Mouse (Mus musculus): ENCODE measurements at regions not wholly inside any gene's neighbourhood (a gene's known extent, or its start where the extent isn't known, plus 50 kb on each side); places are given as distances from the start of the nearest gene placed in this dataset.
"Not testable (repeated sequence)": the region's sequence is repeated elsewhere in the genome, so short reads cannot be mapped to it uniquely, and the experiment has no call there.

DNA sequence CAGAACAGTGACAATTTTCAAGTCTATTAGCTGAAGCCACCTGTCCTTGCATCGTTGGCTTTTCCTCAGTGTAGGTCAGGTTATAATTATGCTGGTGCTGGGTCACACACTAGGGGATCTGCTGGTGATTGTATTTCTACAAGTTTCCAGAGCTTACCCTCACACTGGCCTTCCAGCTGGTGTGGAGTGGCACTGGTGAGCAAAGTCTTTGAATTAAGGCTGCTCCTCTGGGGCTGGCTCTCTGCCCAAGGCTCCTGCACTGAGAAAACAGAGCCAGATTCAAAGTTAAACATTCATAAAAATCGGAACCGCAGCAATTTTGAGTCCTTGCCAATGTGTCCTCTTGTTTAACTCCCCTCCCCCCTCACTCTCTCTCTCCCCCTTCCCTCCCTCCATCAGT lies 75.7 kb upstream of the Creb5 start:
- Histone ChIP-seq H3K4me3 (ENCODE audit: low read depth, low read length) (no peak overlapping the region), H3K27me3 (ENCODE audit: control insufficient read depth, insufficient read depth, low read length) (no peaks in the 10 kb centered on the region), H3K27ac (ENCODE audit: low read depth, low read length) (no peak overlapping the region), H3K9me3 (ENCODE audit: control insufficient read depth, low read length) (no peaks in the 10 kb centered on the region), H3K9ac (replicated peaks; ENCODE audit: low read depth, low read length) (no peak overlapping the region), H3K4me2 (ENCODE audit: low read depth, low read length) (no peak overlapping the region), H3K4me1 (ENCODE audit: control insufficient read depth, insufficient read depth, low read length) (no peaks in the 10 kb centered on the region), H3K36me3 (ENCODE audit: control insufficient read depth, insufficient read depth, low read length) (no peaks in the 10 kb centered on the region)
- 46% methylated on average over 3 of the region's 3 CpGs for WGBS
- no peak for ATAC-seq (ENCODE audit: low read depth)

DNA sequence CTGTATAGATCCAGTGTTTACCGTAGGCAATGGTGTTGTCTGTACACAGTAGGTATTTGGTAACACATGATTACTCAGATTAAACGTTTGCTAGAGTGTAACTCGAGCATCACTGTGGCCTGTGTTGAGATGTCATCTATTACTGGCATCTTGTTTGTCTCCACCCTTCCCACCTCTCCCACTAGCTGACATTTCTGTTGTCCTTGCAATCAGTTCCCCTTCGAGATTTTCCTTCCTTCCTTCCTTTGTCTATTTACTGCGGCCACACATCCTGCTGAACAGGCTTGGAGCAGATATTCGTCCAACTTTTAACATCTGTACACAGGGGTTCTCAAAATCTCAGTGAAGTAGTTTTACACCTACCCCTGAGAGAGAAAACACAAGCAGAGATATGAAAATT lies 77.7 kb upstream of the Creb5 start:
- Histone ChIP-seq H3K9ac (replicated peaks; ENCODE audit: low read depth, low read length) (no peak overlapping the region), H3K36me3 (ENCODE audit: control insufficient read depth, insufficient read depth, low read length) (no peaks in the 10 kb centered on the region), H3K4me2 (ENCODE audit: low read depth, low read length) (no peak overlapping the region), H3K27ac (ENCODE audit: low read depth, low read length) (no peak overlapping the region), H3K9me3 (ENCODE audit: control insufficient read depth, low read length) (no peaks in the 10 kb centered on the region), H3K27me3 (ENCODE audit: control insufficient read depth, insufficient read depth, low read length) (no peaks in the 10 kb centered on the region), H3K4me1 (ENCODE audit: control insufficient read depth, insufficient read depth, low read length) (no peaks in the 10 kb centered on the region), H3K4me3 (ENCODE audit: low read depth, low read length) (no peak overlapping the region)
- WGBS = 74% methylated on average over 6 of the region's 6 CpGs
- ATAC-seq (ENCODE audit: low read depth) = no peak

DNA sequence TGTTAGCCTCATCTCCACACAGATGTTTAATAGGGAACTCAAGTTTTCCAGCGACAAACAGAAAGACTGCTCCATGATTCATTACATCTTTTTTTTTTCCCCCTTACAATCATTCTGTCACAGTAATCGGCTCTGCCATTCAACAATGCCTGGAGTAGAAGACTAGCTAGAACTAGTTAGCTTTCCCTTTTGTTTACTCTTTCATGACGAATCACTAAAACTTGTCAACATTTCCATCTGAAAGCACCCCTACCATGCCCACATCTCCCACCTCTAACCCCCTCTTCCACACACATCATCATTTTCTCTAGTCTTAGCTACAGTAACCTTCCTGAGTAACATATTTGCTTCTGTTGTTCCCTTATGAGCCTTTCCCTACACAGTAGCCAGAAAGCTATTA lies 78.6 kb upstream of the Creb5 start:
- H3K27ac ChIP-seq (ENCODE audit: low read depth, low read length) = no peak overlapping the region
- H3K27me3 ChIP-seq (ENCODE audit: control insufficient read depth, insufficient read depth, low read length) = no peaks in the 10 kb centered on the region
- WGBS = 26% methylated on average over 3 of the region's 3 CpGs
- H3K9ac ChIP-seq (replicated peaks; ENCODE audit: low read depth, low read length) = no peak overlapping the region
- no peaks in the 10 kb centered on the region for H3K4me1 ChIP-seq (ENCODE audit: control insufficient read depth, insufficient read depth, low read length)
- no peaks in the 10 kb centered on the region for H3K36me3 ChIP-seq (ENCODE audit: control insufficient read depth, insufficient read depth, low read length)
- H3K9me3 ChIP-seq (ENCODE audit: control insufficient read depth, low read length) = no peaks in the 10 kb centered on the region
- H3K4me2 ChIP-seq (ENCODE audit: low read depth, low read length) = no peak overlapping the region
- H3K4me3 ChIP-seq (ENCODE audit: low read depth, low read length) = no peak overlapping the region
- ATAC-seq (ENCODE audit: low read depth) = no peak

DNA sequence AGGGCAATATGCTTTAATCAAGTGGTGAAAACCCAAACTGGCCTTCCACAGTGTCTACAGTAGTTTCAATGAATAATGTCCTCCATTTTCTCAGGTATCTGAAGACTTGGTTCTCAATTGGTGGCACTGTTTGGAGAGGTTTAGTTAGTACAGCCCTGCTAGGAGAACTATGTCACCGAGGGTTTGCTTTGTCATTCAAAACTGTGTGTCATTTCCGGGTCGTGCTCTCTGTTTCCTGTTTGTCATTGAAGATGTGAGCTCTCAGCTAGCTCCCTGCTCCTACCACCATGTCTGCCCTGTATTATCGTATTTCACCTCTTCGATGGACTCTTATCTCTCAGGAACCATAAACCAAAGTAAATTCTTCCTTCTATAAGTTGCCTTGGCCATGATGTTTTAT lies 79.3 kb upstream of the Creb5 start:
- no peak overlapping the region for H3K9ac ChIP-seq (replicated peaks; ENCODE audit: low read depth, low read length)
- ATAC-seq (ENCODE audit: low read depth) = no peak
- WGBS = 86% methylated on average over 5 of the region's 5 CpGs
- no peak overlapping the region for H3K4me3 ChIP-seq (ENCODE audit: low read depth, low read length)
- H3K9me3 ChIP-seq (ENCODE audit: control insufficient read depth, low read length) = no peaks in the 10 kb centered on the region
- no peak overlapping the region for H3K4me2 ChIP-seq (ENCODE audit: low read depth, low read length)
- H3K27ac ChIP-seq (ENCODE audit: low read depth, low read length) = no peak overlapping the region
- H3K4me1 ChIP-seq (ENCODE audit: control insufficient read depth, insufficient read depth, low read length) = no peaks in the 10 kb centered on the region
- no peaks in the 10 kb centered on the region for H3K36me3 ChIP-seq (ENCODE audit: control insufficient read depth, insufficient read depth, low read length)
- H3K27me3 ChIP-seq (ENCODE audit: control insufficient read depth, insufficient read depth, low read length) = no peaks in the 10 kb centered on the region

DNA sequence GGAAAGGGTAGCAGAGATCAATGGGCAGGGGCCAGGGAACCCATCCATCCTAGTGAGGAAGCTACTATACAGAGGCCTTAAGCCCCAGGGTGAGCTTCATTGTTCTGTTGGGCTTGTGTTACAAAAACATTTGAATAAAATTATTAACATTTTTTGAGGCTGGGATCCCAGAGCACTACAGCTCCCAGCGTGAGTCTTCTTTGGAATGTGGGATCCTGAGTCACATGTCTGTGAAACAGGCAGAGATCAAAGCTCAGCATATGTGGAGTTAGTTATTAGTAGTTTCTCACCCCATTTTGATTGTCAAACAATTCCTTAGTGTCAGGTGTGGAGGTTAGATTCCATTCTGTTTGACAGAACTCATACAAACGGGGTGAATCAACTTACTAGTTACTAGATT lies 79.7 kb upstream of the Creb5 start:
- Histone ChIP-seq H3K9me3 (ENCODE audit: control insufficient read depth, low read length) (no peaks in the 10 kb centered on the region), H3K4me2 (ENCODE audit: low read depth, low read length) (no peak overlapping the region), H3K9ac (replicated peaks; ENCODE audit: low read depth, low read length) (no peak overlapping the region), H3K4me1 (ENCODE audit: control insufficient read depth, insufficient read depth, low read length) (no peaks in the 10 kb centered on the region), H3K27me3 (ENCODE audit: control insufficient read depth, insufficient read depth, low read length) (no peaks in the 10 kb centered on the region), H3K36me3 (ENCODE audit: control insufficient read depth, insufficient read depth, low read length) (no peaks in the 10 kb centered on the region), H3K4me3 (ENCODE audit: low read depth, low read length) (no peak overlapping the region), H3K27ac (ENCODE audit: low read depth, low read length) (no peak overlapping the region)
- WGBS = 69% methylated on average over 2 of the region's 2 CpGs
- ATAC-seq (ENCODE audit: low read depth) = no peak

DNA sequence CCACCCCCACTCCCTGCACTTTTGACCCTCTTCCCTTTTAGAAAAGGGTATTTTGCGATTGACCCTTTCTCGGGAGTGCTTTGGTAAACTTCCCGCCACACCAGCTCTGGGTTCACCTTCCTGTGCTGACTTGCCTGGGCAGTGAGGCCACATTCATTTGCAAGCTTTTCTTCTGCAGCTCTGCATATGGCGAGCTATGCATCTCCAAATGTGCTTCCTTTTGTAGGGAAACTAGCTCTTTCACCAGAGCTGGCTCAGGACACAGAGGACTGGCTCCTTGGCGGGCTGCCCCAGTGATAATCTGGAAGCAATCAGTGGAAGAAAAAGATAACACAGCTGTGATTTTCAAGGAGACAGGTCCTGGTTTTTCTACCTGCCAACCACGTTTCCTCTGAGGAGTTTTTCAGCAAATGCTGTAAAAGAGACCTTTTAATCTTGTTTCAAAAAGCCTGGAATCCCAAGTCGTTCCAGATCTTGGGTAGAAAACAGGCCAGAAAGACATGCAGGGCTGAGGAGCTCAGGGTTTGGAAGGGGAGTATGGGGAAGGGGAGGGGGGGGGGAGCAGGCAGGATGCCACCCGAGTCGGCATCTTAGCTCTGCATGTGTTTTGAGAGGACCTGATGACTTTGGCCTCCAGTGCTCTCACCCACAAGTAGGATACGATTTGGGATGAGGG lies 85.7 kb upstream of the Creb5 start:
- no peak overlapping the region for H3K4me2 ChIP-seq (ENCODE audit: low read depth, low read length)
- no peak for ATAC-seq (ENCODE audit: low read depth)
- H3K27me3 ChIP-seq (ENCODE audit: control insufficient read depth, insufficient read depth, low read length) = no peaks in the 10 kb centered on the region
- H3K9ac ChIP-seq (replicated peaks; ENCODE audit: low read depth, low read length) = no peak overlapping the region
- no peaks in the 10 kb centered on the region for H3K9me3 ChIP-seq (ENCODE audit: control insufficient read depth, low read length)
- H3K27ac ChIP-seq (ENCODE audit: low read depth, low read length) = no peak overlapping the region
- no peaks in the 10 kb centered on the region for H3K4me1 ChIP-seq (ENCODE audit: control insufficient read depth, insufficient read depth, low read length)
- H3K36me3 ChIP-seq (ENCODE audit: control insufficient read depth, insufficient read depth, low read length) = no peaks in the 10 kb centered on the region
- H3K4me3 ChIP-seq (ENCODE audit: low read depth, low read length) = no peak overlapping the region
- 16% methylated on average over 10 of the region's 10 CpGs for WGBS

DNA sequence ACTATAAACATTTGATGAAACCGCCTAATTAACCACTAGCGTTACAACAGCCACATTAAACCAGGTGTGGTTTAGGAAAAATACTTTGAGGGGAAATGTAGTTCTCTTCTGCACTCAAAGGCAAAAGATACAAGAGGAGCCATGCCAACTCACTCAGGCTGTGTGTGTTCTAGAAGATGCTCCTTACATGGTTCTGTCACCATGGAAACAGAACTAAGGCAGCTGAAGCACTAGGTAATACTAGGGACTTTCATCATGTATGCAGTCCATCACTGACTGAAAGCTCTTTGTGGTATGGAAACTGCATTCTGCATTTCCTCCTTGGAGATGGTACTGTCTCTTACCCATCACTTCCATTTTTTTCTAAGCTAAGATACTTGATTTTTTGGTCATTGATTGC lies 87.6 kb upstream of the Creb5 start:
- 83% methylated on average over 2 of the region's 2 CpGs for WGBS

DNA sequence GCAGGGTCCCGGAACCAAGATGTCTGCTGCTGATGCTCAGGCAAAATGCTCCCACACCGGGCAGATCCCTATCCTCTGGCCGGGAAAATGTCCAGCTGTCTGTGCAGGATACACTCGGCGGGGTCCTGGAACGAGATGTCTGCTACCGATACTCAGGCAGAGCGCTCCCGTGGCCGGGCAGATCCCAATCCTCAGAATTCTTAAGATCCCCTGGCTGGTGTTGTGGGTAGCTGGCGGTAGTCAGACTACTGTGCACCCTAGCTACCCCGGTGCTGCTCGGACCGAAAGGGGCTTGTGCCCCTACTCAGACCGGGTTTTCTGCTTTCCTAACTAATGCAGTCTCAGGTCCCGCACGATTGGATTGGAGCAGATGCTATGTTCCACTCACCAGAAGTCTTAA lies 104.9 kb upstream of the Creb5 start:
- ATAC-seq (ENCODE audit: low read depth); H3K9ac ChIP-seq (replicated peaks; ENCODE audit: low read depth, low read length); H3K4me1 ChIP-seq (ENCODE audit: control insufficient read depth, insufficient read depth, low read length); H3K36me3 ChIP-seq (ENCODE audit: control insufficient read depth, insufficient read depth, low read length); H3K4me3 ChIP-seq (ENCODE audit: low read depth, low read length); H3K4me2 ChIP-seq (ENCODE audit: low read depth, low read length); H3K27ac ChIP-seq (ENCODE audit: low read depth, low read length); H3K9me3 ChIP-seq (ENCODE audit: control insufficient read depth, low read length); H3K27me3 ChIP-seq (ENCODE audit: control insufficient read depth, insufficient read depth, low read length): not testable (repeated sequence)
- WGBS = 96% methylated on average over 17 of the region's 17 CpGs

More for the DNA sequence above, 87.6 kb upstream of the Creb5 start:
- no peak overlapping the region for H3K4me3 ChIP-seq (ENCODE audit: low read depth, low read length)
- ATAC-seq (ENCODE audit: low read depth) = no peak
- no peak overlapping the region for H3K4me2 ChIP-seq (ENCODE audit: low read depth, low read length)
- no peaks in the 10 kb centered on the region for H3K9me3 ChIP-seq (ENCODE audit: control insufficient read depth, low read length)
- H3K9ac ChIP-seq (replicated peaks; ENCODE audit: low read depth, low read length) = no peak overlapping the region
- H3K36me3 ChIP-seq (ENCODE audit: control insufficient read depth, insufficient read depth, low read length) = no peaks in the 10 kb centered on the region
- no peak overlapping the region for H3K27ac ChIP-seq (ENCODE audit: low read depth, low read length)
- H3K27me3 ChIP-seq (ENCODE audit: control insufficient read depth, insufficient read depth, low read length) = no peaks in the 10 kb centered on the region
- H3K4me1 ChIP-seq (ENCODE audit: control insufficient read depth, insufficient read depth, low read length) = no peaks in the 10 kb centered on the region

DNA sequence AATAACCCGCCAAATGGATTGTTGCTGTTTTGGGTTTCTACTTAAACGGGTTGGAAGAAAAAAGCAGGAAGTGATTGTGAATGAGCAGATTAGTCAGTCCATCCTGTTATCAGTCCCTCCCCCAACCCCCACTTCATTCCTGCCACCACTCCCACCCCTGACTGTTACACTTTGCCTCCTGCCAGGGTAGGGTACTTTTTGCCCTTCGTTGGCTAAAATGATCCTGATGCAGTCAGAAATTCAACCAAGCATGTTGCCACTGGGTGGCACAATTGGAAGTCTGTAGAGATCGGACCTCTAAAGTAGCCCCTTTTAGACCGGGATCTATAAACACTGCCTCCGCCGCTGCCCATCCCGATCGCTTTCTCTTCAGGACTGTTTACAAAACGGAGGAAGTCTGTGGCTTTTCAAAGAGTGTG lies 96.0 kb upstream of the Jazf1 start:
- 19% methylated on average over 10 of the region's 10 CpGs for whole genome bisulfite sequencing

More for the DNA sequence above, 96.0 kb upstream of the Jazf1 start:
- Histone ChIP-seq H3K36me3 (ENCODE audit: control insufficient read depth, insufficient read depth, low read length) (no peaks in the 10 kb centered on the region), H3K4me2 (ENCODE audit: low read depth, low read length) (0 out of 2 replicates have a peak overlapping the region, but pooled peaks have one; percentile 11), H3K9me3 (ENCODE audit: control insufficient read depth, low read length) (no peaks in the 10 kb centered on the region), H3K4me1 (ENCODE audit: control insufficient read depth, insufficient read depth, low read length) (no peaks in the 10 kb centered on the region; the same call in 1 of the 2 replicates), H3K27ac (ENCODE audit: low read depth, low read length) (no peak overlapping the region), H3K27me3 (ENCODE audit: control insufficient read depth, insufficient read depth, low read length) (no peaks in the 10 kb centered on the region), H3K4me3 (ENCODE audit: low read depth, low read length) (no peak overlapping the region), H3K9ac (replicated peaks; ENCODE audit: low read depth, low read length) (no peak overlapping the region)
- ATAC-seq (ENCODE audit: low read depth) = no peak

Data from neural tube, embryonic 14.5 days (tissue).